Mouse (Mus musculus): ENCODE measurements at regions not wholly inside any gene's neighbourhood (a gene's known extent, or its start where the extent isn't known, plus 50 kb on each side); places are given as distances from the start of the nearest gene placed in this dataset.

- no peak for TF ChIP-seq CTCF (IDR thresholded peaks at IDR 0.05; ENCODE audit: borderline replicate concordance, insufficient read depth, low read depth, low read length)
- TF ChIP-seq POLR2A (IDR thresholded peaks at IDR 0.05; ENCODE audit: borderline replicate concordance, insufficient read depth, low read length), result no peak
Measured at GRCm38 (mm10) chr3:149360164-149360563, 369.8 kb upstream of the Adgrl2 start.
